Mouse (Mus musculus) spleen, postnatal 4 days (tissue): ENCODE measurements around the gene Sell.

Experiments
- DNase-seq, 2 experiments: peaks; one replicate each; pipeline ENCODE4 v3.0.0; 2022; ENCODE audit warnings: low spot score in 2 of 2

Sell gene

DNA sequence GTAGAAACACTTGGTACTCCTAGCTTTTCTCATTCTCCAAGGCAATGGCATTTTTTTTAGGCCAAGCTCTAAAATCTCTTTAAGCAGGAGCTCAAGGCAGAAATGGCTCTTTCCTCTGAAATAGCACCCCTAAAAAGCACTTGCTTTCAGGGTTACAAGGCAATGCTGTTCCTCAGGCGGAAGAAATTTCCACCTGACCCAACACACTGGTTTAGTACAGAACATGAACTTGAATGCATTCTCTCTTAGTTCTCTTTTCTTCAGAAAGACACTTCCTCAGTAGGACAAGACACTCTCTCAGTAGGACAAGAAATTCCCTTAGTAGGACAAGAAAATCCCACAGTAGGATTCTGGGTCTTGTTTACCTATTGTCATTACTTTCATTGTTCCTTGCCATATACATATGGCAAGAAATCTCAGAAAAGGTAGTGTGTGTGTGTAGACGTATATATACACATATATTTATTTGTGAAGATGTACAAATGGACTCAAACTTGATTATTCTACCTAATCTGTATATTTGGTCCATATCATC is 12.9 kb downstream of the Sell start:
- DNase-seq: no peak

DNA sequence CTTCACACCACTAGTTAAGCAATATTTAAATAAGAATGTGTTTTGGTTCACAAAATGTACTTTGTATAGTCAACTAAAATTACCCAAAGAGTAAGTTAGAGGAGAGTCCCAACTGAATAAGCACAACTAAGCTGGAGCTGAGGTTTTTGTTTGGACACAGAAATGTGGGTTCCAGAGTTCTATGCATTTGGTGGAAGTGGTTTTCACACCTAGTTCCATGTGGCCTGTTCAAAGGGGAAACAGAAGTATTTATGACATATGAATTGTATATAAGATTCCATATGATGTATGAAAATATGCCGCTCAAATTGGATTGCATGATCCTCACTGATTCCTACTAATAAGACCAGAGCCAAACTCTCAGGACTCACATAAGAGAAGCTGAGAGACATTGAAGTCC is 13.6 kb downstream of the Sell start:
- no peak for DNase-seq

DNA sequence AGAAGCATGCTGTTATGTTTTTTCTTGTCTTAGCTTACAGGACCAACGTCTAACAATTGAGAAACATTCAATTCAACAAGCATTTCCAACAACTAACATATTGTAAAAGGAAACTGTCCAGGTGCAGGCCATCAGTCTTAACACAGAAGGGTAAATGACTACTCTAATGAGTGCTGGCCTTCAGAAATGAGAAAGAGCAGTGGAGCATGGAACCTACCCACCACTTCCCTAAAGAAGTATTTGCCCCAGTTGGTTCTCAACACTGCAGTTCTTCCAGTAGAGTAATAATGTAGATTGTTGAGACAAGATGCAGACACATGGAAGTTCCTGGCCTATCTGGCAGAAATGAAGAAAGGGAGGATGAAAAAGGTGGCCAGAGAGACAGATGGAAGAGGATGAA is 14.7 kb downstream of the Sell start:
- DNase-seq: no peak

DNA sequence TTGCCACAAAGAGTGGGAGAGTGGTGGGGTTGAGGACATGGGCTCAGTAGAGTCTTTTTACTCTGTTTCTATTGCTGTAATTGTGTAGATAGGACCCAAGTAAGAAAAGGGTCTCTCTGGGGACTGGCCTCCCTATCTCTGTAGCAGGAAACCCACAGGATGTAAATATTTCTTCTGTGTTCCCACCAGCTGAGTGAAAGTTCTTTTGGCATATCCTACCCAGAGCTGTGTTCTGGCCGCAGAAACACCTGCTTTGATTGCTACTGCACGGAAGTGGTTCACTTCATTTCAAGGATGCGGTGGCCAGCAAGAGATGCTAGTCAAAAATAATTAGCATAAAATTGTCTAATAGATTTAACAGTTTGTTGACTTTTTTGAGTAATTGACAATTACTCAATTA is 15.2 kb downstream of the Sell start:
- no peak for DNase-seq

DNA sequence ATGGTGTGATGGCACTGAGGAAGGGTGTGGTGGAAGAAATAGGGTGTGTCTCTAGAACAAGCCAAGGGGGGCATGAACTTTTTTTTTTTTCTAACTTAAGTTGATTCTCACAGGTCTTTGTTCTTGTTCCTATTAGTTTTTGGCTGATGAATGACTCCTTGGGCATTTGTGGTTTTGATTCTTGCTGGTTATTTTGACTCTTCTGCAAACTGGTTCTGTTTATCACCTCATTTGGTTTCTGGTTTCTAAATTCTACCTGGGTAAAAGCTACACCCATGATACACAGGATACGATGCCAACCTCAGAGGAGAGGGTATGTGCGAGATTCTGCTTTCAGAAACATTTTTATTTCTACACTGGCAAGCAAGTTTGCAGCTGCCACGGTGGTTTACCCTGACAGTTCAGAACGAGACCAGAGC is 16.6 kb downstream of the Sell start:
- no peak for DNase-seq

DNA sequence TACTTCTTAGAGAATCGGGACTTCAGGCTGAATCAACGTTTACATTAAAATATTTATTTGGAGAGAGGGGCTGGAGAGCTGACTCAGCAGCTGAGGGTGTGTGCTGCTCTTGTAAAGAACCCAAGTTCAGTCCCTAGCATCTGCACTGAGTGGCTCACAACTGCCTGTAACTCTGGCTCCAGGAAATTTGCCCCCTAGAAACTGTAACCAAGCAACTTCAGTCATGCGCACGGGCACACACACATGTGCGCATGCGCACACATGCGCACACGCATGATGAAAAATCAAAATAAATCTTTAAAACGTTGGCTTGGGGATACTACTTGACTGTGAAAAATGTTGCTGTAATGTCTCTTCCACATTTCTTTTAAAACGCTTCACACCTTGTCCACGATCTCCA is 17.3 kb downstream of the Sell start:
- no peak for DNase-seq

DNA sequence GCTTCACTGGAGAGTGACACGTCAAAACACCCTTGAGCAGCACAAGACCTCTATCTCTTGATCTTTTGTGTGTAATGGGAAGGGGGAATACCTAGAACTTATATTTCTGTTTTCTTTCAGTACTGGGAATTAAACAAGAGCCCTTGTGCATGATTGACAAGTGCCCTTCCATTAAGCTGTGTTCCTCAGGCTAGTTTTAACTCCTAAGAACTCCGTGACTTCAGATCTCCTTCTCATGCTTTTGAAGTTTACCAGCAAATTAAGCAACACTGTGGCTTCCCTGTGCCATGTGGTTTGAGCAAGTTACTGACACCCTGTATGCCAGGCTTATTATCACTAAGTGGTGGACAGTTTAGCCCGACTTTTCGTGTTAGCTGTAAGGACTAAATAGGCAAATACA is 21.3 kb downstream of the Sell start:
- DNase-seq: no peak

DNA sequence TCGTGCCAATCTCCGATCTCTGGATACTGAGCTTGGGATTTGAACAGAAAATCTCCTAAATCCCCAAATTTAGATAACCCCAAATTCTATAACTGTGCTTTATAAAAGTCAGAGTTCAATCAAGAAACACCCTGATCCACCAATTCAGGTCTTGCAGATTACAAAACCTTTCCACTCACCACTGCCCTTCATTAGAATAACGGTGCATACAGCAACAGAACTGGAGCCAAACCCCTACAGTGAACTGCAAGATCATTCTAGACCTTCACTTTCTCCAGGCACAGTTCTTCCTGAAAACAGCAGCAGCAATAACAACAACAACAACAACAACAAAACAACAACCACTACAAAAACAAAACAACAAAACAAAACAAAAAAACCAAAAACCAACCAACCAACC is 25.0 kb downstream of the Sell start:
- DNase-seq: no peak

DNA sequence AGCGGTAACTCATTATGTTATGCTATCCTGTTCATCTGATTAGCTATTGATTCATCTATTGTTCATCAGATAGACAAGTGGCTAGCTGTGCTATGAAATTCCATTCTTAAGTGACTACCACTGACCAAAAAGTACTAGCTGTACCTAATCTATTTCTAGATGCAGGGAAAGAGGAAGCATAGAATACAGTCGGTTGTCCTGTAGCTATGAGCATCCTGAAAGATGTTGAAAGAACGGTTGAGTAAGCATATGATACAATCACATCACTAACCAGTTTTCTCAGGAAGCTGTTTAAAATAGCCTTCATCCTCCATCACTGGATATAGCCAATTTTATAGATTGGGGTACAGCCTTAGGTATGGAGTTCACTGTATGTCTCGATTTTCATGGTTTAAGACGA is 26.1 kb downstream of the Sell start:
- DNase-seq: no peak

DNA sequence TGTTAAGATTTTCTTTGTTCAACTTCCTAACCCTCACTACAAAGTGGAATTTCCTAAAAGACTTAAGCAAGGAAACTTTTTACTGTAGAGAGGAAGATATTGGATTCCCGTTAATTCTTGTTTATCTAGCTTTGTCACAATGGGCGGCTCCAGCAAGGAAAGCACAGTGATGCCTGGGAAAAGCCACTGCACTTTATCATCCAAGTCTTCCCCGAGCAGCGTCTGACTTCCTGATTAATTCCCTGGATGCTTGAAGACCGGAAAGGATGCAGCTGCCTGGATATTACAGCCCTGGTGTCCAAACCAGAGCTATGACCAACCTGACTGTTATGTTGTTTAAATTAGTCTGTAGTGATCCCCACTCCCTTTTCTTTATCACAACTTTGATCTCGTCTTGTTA is 35.0 kb downstream of the Sell start:
- DNase-seq: no peak

DNA sequence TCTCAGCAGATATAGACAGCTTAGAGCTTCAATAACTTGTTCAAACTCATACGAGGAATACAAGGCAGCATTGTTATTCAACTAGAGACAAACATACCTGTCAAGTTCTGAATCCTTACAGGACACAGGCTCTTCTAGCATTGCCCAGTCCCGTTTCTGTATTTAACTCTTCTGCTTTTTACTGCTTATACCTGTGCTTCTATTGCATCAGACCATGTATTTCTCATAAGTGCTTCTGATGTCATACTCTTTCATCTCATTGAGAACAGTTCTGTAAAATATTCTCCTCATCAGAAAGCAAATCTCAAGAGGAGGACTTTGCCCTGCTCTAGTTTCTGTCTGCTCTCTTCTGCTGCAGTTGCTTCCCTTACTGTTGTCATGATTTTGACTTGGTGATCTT is 36.1 kb downstream of the Sell start:
- no peak for DNase-seq

DNA sequence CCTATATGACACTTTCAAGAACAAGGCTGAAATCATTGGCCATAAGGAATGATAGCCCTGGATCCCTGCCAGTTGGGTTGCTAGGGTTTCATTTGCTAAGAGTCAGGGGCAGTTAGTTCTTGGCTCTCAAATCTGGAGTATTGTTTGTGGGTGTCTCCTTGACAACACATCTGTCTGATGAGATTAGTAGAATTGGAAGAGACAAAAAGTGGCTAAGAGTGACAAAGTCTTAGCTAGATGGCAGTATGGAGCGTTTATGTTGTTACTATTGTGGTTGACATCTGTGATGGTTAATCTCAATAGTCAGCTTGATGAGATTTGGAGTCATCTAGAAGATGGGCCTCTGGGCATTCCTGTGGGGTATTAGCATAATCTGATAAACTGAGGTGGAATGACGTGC is 36.6 kb downstream of the Sell start:
- DNase-seq: no peak

DNA sequence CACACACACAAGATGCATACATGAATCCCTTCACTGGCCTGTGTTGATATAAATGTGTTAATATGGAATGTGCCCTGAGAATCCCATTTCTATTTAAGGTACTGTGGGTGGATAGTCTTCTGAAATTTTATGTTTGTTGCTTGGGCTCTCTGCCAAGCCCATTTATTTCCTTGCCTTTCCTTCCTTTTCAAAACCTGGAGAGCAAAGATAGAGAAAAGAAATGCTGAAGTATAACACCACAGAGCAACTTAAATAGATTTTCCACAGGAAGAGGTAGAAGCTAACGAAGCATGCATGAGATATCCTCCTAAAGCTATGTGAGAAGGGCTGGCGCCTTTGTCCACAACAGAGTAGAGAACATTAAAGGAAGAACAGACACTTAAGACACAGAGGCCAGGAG is 48.0 kb downstream of the Sell start:
- no peak for DNase-seq

DNA sequence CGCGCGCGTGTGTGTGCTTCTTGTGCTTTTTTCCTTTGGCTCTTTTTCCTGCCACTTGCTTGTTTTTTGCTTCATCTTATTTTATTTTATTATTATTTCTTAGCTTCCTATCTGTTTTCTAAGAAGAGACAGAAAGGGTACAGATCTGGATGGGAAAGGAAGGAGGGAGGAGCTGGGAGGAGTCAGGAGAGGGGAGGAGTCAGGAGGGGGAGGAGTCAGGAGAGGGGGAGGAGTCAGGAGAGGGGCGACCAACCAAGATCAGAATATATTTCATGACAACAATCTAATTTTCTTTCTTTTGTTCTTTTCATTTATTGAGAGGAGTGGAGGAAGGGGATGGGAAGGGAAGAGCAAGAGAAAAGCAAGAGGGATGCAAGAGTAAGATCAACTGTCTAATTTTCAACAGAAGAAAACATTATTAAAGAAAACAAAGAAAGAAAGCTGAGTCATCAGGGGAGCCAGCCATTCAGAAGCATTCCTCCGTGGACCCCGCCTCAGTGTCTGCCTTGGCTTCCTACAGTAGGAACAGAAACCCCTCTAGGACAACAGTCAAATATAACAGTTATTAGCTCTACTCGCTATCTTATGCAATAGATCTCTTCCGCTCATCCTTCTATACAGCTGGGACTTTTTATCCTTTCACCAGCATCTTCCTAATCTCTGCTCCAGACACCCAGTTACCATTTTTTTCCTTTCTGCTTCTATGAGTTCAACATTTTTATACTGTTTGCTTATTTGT is 49.0 kb downstream of the Sell start:
- no peak for DNase-seq

DNA sequence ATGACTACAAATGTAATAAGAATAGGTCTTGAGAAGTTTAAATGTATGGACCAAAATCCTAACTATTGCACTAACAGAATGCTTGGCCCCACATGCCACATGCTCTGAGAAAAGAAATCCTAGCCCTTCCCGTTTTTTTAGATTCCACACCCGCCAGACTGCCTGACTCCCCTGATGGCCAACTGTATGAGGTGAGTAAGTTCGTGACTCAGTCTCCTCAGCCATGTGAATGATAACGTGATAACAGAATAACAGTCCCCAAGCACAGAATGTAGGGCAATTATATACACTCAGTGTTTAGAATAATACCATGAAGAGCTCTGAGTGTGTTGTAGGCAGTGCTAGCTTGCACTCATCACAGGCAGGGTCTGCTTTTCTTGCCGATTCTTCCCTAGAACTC is 52.5 kb downstream of the Sell start:
- no peak for DNase-seq

DNA sequence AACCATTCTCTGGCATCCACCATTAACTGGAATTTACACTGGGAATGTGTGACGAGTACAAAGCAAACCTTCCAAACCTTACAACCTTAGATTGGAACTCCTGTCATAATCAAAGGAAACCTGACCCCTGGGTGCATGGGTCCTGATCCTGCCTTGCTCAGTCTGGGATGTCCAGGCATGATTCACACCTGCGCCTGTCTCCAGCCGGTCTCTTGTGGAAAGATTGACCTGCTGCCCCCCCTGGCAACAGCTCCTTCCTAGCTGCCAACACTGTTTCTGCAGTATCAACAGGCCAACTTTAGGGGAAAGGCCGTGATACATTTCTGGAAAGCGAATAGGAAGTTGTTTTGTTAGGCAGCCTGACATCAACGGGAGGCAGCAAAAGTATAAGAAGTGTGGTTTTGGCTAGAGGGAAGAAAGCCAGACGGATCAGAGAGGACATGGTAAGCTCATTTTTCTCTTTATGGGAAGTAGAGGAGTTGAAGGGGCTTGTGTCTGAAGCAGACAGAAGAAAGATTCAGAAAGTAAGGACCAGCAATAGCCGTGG is 53.2 kb downstream of the Sell start, which contains the start of gene Selp:
Gene Selp (plus strand): TSS at position 318 of the 547 bp plus-strand sequence.
- DNase-seq: no peak

DNA sequence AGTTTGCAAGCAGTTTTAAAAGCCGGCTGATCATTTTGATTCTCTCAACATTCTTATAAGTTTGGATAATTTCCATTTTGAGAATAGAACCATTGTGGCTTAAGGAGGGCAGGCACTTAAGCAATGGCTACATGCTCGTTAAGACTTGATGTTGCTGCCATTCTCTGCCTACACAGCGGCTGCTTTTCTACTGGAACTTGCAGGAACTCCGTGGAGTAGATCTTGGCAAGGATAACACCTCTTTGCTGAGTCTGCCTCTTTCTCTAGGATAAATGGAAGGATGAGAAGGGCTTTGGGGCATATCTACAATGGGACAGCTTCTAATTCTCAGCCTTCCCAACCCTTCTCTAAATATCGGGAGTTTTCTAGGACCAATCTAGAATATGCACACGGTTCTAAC is 53.9 kb downstream of the Sell start:
- DNase-seq: no peak

DNA sequence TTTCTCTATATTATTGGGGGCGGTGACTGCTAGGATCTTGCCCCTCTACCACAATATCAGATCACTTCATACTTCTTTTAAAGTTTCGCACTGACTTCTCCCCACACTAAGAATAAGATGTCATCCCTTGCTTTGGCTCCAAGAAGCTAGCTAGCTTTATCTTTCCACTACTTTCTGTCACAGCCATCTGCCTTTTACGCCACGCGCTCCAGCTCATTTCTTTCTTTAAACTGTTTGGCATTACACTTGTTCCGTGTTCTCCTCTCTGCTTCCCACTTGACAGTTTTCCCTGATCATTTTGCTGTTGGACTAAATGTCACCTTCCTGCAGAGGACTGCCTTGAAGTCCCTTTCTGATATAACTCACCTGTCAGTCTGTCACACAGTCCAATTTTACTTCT is 56.1 kb downstream of the Sell start:
- DNase-seq: no peak

DNA sequence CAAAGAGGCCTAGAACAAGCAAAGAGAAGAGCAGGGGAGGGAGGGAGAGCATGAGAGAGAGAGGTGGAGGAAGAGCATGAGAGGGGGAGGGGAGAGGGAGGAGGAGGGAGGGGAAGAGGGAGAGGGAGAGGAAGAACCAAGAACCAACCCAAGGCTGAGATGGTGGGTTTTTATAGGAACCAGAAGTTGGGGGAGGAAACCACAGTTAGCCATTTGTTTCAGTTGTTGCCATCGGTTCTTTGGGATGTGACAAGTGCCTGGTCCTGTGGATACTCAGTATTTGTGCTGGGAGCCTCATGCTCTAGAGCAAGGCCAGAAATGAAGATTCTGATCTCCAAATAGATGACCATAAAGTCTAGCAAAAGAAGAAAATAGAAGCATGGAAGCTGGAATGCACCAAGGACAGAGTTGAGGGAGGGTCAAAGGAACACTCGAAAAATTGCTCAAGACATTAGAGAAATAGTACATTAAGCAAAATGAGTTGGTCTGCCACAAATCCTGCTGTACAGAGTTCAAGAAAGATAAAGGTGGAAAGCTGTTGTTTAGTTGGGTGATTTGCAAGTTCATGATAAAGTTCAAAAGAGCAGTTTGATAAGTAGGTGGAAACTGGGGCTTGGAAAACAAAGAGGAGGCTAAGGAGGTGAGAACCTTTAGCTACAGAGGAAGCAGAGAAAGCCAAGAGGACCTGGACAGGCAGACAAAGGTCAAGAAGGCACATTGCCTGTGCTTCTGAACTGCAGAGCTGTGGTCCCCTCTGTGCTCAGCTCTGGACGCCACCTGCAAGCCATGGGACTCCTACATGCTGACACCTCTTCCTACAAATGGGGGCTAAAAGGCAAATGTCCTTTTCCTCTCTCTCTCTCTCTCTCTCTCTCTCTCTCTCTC is 58.4 kb downstream of the Sell start:
- no peak for DNase-seq

DNA sequence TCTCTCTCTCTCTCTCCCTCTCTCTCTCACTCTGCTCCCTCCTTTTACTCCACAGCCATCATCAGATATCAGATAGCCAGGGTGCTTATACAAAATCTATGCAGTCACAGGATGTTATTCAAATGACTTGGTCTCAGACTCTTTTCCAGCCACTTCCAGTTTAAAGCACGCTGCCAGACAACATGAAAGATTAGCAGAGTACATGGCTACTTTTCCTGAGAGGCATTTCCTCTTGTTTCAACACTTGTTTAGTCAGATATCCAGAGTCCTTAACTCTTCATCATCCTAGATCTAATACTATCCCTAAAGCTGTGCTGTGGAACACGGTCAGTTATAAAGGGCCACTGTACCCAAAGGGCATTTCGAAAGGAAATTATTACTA is 59.0 kb downstream of the Sell start:
- no peak for DNase-seq

DNA sequence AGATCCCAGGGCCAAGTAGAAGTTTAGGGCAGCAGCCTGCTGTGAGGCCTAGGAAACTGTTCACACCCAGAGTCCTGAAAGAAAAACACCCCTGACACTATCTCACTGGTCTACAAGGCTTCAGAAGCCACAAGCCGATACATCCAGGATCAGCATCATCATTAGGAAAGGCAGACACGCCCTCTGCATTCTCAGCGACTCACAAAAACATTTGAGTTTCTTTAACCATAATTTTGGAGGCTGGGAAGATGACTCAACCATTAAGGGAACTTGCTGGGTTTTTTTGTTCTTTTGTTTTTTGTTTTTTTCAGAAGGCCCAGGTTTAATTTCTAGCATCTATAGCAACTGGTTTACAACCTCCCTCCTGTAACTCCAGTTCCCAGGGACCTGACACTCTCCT is 62.1 kb downstream of the Sell start:
- DNase-seq: peak in 1 of 2 experiments; percentile 35

DNA sequence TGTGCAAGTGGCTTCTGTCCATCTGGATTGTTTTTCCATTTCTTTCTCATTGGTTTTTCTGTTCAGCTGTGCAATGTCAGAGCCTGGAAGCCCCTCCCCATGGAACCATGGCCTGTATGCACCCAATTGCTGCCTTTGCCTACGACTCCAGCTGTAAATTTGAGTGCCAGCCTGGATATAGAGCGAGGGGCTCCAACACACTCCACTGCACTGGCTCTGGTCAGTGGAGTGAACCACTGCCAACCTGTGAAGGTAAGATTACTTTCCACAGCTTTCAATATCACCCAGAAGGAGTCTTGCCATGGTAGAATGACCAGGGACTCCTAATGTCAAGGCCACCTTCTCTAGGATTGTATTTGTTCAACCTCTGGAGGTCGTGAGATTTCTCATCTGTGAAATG is 68.2 kb downstream of the Sell start:
- no peak for DNase-seq

DNA sequence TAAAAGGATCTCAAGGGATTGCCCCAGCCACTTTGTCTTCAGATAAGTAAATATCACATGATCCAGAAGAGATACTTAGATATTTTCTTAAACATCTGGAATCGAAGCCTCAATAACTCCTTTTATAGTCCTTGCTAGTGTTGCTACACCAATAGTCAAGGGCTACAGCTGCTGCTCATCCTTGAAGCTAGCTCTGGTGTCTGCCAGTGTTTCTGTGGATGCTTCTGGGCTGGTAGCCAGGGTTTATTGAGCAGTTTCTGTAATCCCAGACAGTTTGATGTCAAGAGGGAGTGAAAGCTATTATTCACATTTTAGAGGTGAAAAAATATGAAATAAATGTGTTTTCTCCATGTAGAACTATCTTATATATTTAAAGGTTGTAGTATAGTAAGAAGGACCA is 70.8 kb downstream of the Sell start:
- no peak for DNase-seq
